Mouse (Mus musculus): ENCODE measurements around the gene Snx22. TPM values are rescaled to one million over a fixed set of nuclear protein-coding genes. Genes with fewer than 3 reads are reported as not detected.

Gene Snx22
- polyA plus RNA-seq, 2 experiments from 2014 or later, result 1.5 to 2.6 TPM

DNA sequence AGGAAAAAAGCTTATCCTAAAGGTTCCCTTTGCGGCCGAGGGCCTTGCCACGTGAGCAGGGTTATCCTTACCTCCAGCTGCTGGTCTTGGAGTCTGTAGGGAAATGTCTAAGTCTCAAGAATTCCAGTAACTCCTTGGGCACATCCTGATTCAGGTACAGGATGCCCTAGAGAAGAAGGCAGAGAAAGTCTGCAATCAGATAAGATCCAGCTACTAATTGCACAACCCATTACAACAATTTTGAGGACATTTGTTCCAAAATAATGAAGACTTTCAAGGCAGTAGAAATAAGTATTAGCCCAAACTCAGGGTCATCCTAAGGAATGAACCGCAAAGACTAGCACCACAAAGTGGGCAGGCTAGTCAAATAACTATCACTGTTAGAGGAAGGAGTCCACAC lies 1.5 kb downstream of the Snx22 start:
- ATAC-seq, result no peak

DNA sequence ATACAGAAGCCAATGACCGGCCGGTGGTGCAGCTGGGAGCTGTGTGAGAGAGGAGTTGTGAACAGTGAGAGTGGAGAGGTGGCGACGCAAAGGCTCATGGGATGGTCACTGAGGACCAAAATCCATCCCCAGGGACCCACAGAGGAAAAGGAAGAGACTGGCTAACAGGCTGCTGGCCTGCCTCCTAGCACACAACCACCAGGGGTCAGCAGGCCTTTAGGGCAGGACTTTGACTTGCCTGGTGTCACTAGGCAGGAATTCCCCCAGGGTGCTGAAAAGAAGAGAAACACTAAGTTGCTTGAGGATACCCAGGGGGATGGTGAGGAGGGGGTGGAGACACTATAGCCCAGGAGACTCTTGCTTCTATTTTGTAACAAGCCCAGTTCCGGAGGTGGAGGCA lies 2.0 kb downstream of the Snx22 start:
- no peak for ATAC-seq

DNA sequence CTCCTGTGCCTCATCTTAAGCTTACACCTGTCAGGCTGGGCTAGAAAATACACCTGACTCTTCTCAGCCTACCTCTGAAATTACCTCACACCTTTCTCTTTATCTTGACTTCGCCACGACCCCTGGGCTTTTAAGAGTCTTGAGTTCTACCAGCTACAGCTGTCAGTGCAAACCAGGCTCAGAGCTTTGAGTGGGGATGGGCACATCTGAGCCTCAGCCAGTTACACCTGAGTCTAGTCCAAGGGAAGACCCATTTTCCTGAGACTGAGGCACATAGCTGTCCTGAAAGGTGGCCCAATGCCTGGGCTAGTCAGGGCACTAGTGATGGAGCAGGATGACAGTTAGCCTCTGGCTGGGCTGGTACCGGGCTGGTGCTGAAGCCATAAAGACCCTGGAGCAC lies 2.7 kb downstream of the Snx22 start:
- no peak for ATAC-seq

DNA sequence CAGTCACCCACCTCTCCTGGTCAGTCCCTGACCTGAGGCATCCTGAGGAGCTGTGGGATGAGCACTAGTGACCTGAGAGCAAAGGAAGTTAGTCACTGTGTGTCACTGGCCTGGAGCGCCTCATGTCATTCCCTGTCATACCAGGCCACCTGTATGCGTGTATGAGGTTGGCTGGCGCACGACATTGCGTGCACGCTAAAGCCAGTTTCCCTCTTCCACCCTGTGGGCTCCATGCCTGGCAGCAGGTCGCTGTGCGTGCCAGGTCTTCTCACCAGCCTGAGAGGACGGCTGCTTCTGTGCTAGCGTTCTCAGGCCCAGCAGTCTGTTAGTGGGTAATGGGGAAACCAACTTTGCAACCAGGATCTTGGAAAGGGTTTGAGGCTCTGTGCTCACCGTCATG lies 5.2 kb downstream of the Snx22 start:
- ATAC-seq, result no peak

DNA sequence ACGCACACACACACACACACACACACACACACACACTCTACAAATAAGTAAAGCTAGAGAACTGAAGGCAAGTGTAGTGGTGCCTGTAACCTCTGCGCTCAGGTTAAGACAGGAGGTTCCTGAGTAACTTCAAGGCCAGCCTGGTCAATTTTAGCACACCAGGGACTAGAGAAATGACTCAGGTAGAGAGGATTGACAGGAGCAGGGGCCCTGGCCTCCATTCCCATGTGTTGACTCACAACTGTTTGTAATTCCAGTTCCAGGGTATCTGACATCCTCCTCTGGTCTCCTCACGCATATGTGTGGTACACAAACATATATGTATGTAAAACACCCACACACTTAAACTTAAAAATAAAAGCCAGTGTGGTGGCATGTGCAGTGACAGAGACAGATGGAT lies 6.1 kb downstream of the Snx22 start:
- ATAC-seq, result no peak

DNA sequence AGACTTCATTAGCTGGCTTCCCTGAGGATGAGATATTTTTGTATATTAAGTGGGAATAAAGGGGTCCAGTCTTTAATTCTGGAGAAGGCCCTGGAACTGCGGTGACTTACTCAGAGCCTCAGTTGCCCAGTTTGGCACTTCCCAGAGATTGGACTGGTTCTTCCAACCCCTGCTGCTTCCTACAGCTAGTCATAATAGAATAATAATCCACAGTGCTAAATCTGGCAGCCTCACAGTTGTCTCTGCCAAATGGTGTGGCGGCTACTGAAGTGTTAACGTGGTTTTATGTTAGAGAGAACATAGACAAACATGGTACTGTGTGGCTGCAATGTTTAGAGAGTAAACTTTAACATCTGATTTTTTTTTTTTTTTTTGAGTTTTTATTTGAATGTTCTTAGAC lies 7.9 kb downstream of the Snx22 start:
- no peak for ATAC-seq

DNA sequence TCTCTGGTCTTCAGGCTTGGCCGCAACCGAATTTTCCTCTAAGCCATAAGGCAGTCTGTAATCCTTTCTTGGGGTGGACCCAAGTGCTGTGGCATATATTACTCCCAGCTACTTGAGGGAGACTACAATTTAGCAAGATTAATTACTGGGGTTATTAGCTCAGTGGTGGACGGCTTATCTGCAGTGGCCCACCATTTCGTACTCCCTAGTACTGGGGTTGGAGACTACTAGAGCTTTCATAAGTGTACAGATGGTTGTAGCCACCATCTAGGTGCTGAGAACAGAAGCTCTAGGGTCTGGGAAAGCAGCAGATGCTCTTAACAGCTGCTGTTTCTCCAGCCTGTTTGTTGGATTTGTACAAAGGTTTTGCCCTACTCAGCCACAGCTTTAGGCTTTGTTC lies 8.5 kb downstream of the Snx22 start:
- ATAC-seq, result no peak

DNA sequence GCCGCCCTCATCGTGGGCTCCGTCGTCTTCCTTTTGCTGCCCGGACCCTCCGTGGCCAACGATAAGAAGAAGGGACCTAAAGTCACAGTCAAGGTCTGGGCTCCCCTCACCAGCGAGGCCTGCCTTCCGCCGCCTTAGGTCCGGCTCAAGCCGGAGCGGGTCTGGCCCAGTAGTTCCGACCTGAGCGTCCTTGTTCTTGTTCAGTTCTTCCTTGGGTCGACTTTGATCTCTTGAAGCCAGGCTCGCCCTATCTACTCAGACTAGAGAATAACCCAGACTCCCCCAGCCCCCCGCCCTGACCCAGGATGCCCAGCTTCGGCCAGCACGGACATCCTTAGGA lies 9.2 kb downstream of the Snx22 start:
- peak; percentile 9 for ATAC-seq

DNA sequence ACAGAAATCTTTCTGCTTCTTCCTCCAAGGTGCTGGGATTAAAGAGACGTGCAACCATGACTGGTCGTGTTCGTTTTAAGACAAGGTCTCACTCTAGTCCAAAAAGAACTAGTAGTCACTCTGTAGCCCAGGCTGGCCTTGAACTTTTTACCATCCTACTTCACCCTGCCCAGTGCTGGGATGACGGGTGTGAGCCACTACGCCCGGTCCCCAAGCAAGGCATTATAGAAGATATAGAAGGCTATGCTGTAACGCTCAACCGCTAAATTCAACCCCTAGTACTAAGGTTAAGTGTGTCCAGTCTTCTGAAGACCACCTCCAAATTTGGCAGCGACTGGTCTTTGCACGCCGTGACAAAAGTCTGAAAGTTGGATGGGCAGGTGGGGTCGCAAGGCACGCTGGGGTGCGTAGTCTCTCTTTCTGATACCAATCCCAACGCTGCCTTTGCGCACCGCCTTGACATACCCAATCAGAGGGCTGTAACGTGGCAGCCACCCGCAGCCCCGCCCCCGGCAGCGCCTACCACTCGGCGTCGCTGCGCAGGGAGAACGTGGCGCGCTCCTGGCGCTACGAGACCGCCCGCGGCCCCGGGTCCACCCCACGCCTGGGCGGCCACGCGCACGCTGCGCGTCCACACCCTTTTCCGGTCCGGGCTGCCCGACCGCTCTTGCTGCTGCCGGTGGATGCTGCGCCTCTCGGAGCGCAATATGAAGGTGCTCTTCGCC lies 9.8 kb downstream of the Snx22 start, which contains the start of gene Ppib:
Ppib (plus strand) TSS at position 640 of the 725 bp plus-strand sequence.
- ATAC-seq, result peak; percentile 98

DNA sequence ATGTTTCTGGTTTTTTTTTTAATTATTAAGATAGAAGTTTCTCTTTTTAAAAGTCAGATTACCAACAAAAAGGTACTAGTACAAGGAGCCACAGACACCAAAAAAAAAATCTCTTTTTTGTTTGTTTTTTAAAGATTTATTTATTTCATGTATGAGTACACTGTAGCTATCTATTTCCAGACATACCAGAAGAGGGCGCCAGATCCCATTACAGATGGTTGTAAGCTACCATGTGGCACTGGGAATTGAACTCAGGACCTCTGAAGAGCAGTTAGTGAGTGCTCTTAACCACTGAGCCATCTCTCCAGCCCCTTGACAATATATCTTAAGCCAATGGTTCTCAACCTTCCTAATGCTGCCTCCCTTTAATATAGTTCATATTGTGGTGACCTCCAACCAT lies 15.9 kb downstream of the Snx22 start:
- no peak for ATAC-seq

DNA sequence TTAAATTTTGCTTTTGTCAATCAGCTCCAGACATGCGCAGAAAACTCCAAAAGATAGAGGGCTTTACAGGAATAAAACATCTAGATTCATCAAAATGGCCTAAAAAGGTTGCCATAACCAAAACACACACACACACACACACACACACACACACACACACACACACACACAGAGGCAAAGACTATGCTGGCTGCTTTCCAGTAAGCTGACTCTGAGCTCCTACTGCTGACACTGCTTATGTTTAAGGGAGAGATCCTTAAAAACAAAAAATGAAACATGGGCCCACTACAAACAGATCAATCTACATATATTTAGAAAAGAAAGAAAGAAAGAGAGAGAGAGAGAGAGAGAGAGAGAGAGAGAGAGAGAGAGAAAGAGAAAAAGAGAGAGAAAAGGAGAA lies 16.8 kb downstream of the Snx22 start:
- no peak for ATAC-seq

DNA sequence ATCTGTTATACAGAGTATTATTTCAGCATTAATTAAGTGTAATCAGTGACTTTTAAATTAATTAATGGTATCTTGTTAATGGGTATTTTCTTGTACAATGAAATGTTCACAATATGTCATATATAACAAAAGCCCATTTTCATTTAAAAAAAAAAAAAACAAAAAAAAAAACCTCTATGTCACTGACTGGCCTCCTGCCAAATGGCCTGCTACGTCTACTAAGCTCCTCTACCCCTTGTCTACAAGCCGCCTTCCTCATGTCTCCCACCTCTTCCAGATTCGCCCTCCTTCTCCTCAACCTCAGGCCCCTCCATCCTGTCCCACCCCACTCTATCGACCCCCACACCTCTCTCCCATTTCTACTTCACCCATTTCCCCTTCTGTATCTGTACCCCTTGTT lies 18.0 kb downstream of the Snx22 start:
- no peak for ATAC-seq

DNA sequence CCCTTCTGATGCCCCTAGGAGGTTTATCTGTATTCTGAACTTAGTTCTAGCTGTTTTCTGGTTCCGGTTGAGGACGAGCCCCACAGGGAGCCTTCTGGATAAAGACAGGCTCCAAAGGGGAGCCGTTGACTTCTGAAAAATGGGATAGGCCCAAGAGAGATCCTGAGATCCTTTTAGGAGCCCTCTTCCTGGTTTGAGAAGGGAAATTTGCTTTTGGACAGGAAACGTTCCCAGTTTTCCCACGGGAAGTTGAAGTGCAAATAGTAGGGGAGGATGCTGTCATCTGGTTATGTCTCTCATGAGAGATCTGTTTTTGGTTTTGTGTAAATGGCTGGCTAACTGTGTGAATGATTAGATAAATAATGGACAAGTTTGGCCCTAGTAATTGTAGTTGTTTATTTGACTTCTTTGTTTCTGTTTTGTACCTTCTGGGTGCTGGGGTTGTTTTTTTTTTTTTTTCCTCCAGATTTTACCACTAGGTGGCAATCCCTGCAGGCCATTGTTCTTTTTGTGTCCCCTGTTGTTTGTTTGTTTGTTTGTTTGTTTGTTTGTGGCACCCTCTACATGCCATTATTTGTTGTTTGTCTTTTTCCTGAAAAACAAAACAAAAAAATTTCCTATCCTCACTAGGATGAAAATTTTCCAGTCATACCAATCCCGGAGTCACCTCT lies 19.5 kb downstream of the Snx22 start:
- ATAC-seq, result no peak

DNA sequence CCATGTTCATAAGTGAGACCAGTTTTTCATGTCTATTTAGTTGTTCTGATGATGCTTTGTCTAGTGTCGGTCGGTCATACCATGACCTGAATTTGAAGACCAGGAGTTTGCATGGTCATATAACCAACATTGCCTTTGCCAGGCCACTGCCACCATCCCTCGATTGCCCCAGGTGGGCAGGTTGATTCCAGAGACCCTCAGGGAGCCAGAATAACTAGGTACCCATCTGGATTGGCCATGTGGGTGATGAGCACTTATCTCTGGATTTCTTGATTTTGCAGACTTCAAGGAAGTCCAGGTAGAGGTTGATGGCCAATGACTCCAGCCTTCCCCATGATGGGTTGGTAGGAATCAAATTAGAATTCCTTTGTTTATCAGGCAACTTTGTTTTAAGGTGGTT lies 26.3 kb downstream of the Snx22 start:
- no peak for ATAC-seq

DNA sequence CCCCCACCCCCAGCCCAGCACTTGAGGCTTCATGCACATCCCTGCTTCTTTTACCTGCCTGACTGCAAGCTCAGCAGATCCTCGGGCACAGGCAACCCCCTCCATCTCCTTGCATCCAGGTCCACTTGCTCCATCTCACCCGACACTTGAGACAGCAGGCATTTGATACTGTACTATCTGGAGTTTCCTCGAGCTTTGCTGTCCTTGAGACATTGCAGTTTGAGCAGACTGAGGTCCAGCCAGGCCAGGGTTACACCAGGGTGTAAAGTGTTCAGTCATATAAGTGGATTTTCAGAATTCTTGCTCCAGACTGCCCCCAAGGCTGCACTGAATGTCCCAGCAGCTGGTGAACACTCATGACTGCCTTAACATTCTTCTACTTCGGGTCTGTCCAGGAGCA lies 27.2 kb downstream of the Snx22 start:
- no peak for ATAC-seq

DNA sequence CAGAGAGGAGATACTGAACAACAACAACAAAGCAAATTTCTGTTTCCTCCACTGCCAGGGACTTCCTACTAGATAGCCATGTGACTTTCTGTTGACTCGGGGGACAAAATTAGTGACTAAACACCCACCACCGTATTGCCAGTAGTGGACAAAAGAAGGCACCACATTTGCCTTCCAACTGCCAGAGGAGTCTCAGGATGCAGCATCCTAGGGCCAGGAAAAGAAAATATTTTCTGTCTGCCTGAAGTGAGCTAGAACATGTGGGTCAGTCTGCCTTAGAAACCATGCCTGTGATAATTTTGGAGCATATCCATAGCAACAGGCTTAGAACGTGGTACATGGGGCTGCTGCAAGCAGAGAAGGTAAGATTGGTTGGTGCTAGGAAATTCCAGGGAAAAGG lies 28.7 kb downstream of the Snx22 start:
- ATAC-seq, result no peak

DNA sequence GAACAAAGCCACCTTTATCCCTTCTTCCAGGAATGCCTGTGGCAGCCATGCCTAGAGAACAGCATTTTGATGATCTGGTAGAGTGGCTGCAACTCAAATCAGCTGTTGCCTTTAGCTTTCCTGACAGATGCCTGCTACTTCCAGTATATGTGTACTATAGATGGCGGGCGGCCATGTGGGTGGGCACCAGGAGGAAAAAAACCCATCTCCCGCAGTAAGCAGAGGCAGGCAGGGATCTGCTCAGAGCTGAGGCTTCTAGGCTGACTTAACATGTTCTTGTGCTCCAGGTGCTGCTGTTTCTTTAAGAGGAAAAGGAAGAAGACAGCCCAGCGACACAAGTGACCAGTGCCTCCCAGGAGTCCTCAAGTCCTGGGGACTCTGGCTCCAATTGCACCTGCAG lies 30.2 kb downstream of the Snx22 start:
- ATAC-seq, result no peak

DNA sequence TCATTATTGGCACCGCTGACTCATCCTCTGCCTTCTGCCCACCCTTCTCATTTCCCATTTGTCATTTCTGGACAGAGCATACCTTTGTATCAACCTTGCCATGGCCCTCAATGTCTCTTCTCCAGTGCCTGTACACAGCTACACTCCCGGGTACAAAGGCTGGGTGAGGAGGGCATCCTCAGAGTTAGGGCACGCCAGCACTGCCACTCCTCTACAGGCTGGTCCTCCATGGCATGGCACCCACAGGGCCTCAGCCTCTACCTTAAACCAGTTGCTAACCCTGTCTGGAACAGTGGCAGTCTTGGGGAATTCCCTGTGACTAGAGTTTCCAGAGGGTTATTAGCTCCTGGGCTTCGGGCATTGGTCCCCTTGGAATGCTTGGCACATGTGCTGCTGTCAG lies 30.9 kb downstream of the Snx22 start:
- ATAC-seq, result no peak

DNA sequence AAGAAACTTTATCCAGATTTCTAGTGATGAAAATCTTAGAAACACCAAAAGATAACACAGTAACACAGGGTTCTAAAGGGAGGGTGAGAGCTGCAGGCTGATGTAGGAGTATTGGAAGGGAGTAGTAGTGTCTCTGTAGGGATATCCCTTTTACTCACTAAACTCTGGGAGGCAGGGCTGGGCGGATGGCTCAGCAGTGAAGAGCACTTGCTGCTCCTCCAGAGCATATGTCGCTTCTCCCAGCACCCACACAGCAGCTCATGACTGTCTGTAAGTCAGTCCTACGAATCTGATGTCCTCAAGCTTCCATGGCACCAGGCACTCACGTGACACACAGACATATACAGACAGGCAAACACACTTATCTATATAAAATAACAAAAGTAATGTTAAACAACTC lies 31.4 kb downstream of the Snx22 start:
- no peak for ATAC-seq

DNA sequence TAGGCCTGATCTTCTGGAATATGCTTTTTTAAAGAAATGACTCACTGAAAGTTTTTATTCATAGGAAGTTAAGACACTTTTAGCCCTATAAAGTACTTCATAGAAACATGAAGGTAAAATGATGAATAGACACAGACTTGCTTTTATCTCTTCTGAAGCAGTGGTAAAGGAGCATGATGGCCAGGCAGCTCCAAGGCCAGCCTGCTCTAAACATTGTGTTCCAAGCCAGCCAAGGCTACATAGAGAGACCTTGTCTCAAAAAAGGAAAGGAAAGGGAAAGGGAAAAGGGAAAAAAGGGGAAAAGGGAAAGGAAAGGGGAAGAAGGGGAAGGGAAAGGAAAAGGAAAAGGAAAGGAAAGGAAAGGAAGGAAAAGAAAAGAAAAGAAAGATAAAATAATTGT lies 48.9 kb downstream of the Snx22 start:
- ATAC-seq, result no peak
